Mouse (Mus musculus): Measurements from ENCODE around the gene Gipc2. TPM values are rescaled to one million over a fixed set of nuclear protein-coding genes. Genes with fewer than 3 reads are reported as not detected.

The Gipc2 gene
- total RNA-seq, 2 experiments from 2014 or later, result 0.55 TPM; not detected in 1

GRCm38 (mm10) chr3:152081381-152081780 is 84.6 kb downstream of the Gipc2 start:
- no peak for DNase-seq (ENCODE audit: low spot score)

- DNase-seq (ENCODE audit: low spot score), result no peak
Measured at GRCm38 (mm10) chr3:152076088-152076487, 89.9 kb downstream of the Gipc2 start.

- DNase-seq (ENCODE audit: low spot score), result no peak
Measured at GRCm38 (mm10) chr3:152069001-152069400, 97.0 kb downstream of the Gipc2 start.

GRCm38 (mm10) chr3:152068311-152068710 is 97.7 kb downstream of the Gipc2 start:
- no peak for DNase-seq (ENCODE audit: low spot score)

- no peak for DNase-seq (ENCODE audit: low spot score)
Measured at GRCm38 (mm10) chr3:152066696-152067095, 99.3 kb downstream of the Gipc2 start.

- no peak for DNase-seq (ENCODE audit: low spot score)
Measured at GRCm38 (mm10) chr3:152065806-152066205, 100.2 kb downstream of the Gipc2 start.

GRCm38 (mm10) chr3:152064166-152064565 is 101.9 kb downstream of the Gipc2 start:
- no peak for DNase-seq (ENCODE audit: low spot score)

GRCm38 (mm10) chr3:152062806-152063205 is 103.2 kb downstream of the Gipc2 start:
- peak; percentile 7 for DNase-seq (ENCODE audit: low spot score)

GRCm38 (mm10) chr3:152061145-152061544 is 104.9 kb downstream of the Gipc2 start:
- no peak for DNase-seq (ENCODE audit: low spot score)

- no peak for DNase-seq (ENCODE audit: low spot score)
Measured at GRCm38 (mm10) chr3:152058235-152058634, 107.8 kb downstream of the Gipc2 start.

- DNase-seq (ENCODE audit: low spot score), result no peak
Measured at GRCm38 (mm10) chr3:152054260-152054659, 111.8 kb downstream of the Gipc2 start.

GRCm38 (mm10) chr3:152051959-152052358 is 114.1 kb downstream of the Gipc2 start:
- no peak for DNase-seq (ENCODE audit: low spot score)

GRCm38 (mm10) chr3:152047914-152048313 is 118.1 kb downstream of the Gipc2 start:
- no peak for DNase-seq (ENCODE audit: low spot score)

GRCm38 (mm10) chr3:152046895-152047294 is 119.1 kb downstream of the Gipc2 start:
- DNase-seq (ENCODE audit: low spot score), result peak; percentile 13

Other genes starting within 250 kb of the Gipc2 start
- gene Dnajb4, start 44.1 kb upstream of the Gipc2 start, total RNA-seq (2021), result 100 to 1,000 TPM in 1 of 2 experiments, 10 to 100 TPM in 1; 51.5 to 107 TPM
- gene Fubp1, start 44.2 kb upstream of the Gipc2 start, total RNA-seq (2021), result 10 to 100 TPM; 21.6 to 31.6 TPM
- gene Nexn, start 100.1 kb upstream of the Gipc2 start, total RNA-seq (2021), result 100 to 1,000 TPM; 443 to 513 TPM
- 1 to 10 TPM; 6.4 to 8.2 TPM for gene Miga1, start 174.2 kb upstream of the Gipc2 start, total RNA-seq (2021)
- gene Usp33, start 180.2 kb upstream of the Gipc2 start, total RNA-seq (2021), result 10 to 100 TPM; 17.6 to 18.1 TPM
- gene Zzz3, start 229.2 kb upstream of the Gipc2 start, total RNA-seq (2021), result 10 to 100 TPM; 13.4 to 16.5 TPM